Mouse (Mus musculus) cerebral cortex, adult 2 months (tissue): ENCODE measurements around the gene Smndc1.

Source experiments
- WGBS: fragments of 180-500 bp; shearing (Covaris S2); methylation state at CpG from one replicate; pipeline ENCODE4 v1.1.7; 2018; 5-methylcytosine and 5-hydroxymethylcytosine counted together

Gene Smndc1

DNA sequence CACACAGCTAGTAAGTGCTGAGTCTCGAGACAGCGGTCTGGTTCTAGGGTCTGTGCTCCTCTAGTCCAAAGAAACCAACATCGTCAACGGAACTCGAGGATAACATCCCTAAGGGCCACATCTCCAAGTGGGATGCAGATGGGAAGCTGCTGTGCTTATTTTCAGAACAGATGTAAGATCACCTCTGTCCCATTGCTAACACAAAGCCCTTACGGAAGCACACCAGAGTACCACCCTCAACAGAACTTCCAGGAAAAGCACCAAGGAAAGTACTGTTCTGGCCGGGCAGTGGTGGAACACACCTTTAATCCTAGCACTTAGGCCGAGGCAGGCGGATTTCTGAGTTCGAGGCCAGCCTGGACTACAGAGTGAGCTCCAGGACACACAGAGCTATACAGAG is 12.0 kb downstream of the Smndc1 start:
- WGBS = 92% methylated on average over 10 of the region's 10 CpGs

DNA sequence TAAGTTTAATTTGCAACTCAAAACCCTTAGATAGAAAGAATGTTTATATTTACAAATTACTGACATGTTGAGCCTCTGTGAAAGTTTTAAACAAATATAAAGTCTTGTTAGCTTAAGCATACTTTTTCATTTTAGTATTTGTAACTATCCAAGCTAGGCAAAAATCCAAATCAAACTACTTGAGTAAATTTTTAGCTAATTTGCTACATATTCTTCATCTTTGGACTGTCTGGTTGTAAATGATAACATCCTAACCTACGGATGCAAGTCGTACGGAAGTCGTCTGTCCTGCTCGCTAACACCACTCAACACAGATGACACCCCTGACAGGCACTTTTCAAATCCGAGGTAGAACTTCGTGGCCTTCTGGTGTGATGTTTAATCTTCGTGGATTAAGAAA is 12.7 kb downstream of the Smndc1 start:
- 75% methylated on average over 8 of the region's 8 CpGs for WGBS

DNA sequence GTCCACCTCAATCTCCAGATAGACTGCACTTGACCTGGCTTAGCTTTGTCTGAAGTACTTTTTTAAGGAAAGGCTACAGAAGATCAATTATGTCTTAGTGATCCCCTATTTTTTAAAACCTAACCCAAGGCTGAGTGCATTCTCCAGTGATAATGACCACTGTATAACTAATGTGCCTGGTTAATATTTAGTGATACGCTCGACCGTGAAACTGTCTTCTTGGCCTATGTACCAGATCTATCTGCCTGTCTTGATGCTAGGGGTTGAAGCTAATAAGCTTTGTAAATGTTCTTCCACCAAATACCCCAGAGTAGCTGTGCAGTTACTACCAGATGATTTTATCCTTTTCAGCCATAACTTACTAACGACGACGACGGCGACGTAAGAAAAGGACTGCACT is 14.6 kb downstream of the Smndc1 start:
- WGBS = 95% methylated on average over 9 of the region's 9 CpGs

DNA sequence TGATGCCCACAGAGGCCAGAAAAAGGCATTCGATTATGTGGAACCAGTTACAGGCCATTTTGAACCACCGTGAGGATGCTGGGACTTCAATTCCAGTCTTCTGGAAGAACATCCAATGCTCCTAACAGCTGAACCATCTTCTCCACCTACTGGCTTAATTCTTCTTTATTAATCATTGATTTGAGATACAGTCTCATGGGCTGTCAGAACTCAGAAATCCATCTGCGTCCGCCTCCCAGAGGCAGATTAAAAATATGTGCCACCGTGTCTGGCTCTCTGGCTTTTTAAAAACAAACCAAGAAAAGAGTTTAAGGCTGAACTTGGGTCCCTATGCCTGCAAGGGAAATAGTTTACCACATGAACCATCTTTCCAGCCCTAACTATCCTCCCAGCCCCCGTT is 15.1 kb downstream of the Smndc1 start:
- WGBS = 90% methylated on average over 6 of the region's 6 CpGs

DNA sequence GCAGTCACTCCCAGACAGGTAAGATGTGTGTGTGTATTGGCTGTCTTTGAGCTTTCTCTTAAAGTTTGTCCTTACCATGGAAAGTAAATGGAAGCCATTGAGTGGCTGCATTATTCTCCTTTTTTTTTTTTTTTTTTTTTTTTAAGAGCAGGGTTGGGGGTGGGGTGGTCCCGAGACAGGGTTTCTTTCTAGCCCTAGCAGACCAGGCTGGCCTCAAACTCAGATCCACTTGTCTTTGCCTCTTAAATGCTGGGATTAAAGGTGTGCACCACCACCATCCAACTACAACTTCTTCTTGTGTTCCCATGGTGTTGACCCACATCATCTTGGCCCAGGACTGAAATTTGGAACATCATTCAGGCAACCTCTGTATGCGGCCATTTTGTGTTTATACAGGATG is 16.8 kb downstream of the Smndc1 start:
- 89% methylated on average over 2 of the region's 2 CpGs for WGBS

DNA sequence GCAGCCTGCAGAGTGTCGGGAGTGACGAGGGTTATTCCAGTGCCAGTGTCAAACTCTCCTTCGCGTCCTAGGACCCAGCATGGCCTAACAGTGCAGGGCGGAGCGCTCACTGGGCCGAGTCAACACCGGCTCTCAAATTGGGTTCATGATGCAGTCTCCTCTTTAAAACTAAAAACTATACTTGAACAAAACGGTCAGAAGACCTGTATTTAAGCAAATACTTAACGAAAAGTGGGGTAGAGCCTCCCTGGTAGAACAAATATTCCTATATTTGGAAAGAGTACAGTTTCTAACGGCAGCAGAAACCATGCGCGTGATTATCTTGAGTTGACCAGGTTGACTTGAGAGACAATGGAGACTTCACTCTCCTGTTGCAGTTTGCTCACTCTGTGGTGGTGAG is 18.7 kb downstream of the Smndc1 start, which contains the start of gene Gm10197:
Gene Gm10197 (minus strand): TSS at position 101 of the 400 bp plus-strand sequence.
- 92% methylated on average over 13 of the region's 13 CpGs for WGBS

DNA sequence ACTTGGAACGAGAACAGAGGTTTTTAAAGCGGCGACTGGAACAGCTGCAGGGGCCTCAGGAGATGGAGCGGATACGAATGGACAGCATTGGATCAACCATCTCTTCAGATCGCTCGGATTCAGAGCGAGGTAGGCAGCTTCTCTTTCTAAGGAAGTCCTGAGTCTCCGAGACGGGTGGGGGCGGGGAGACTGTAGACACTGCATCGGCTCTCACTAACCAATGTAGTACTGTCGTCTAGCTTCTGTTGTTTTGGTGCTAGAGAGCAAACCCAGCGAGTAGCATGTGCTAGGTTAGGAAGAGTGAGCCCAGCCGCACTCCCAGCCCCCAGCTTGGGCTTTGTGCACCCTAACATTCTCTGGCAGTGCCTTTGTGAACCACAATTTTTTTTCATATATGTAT is 20.1 kb downstream of the Smndc1 start:
- 62% methylated on average over 15 of the region's 15 CpGs for WGBS

DNA sequence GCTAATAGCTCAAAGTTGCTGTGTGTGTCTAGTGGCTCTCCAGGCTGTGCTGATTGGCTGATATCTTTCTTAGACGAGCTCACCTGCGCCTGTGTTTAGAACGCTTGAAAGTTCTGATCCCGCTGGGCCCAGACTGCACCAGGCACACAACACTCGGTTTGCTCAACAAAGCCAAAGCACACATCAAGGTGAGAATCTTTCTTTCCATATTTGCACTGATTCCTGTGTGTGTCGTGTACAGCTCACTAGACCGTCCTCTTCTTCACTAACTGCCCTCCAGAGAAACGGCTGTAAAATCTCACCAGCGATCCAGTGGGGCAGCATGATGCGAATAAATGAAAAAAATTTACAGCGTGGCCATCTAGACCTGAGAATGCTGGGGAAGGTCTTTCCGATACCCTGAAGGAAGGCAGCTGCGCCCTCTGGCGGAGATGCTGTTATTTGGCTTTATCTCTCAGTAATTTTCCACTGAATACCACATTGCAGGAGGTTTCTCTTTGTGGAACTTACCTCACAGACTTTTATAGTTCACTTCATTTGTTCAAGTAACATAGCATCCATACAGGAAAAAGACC is 20.8 kb downstream of the Smndc1 start:
- 36% methylated on average over 14 of the region's 14 CpGs for WGBS

DNA sequence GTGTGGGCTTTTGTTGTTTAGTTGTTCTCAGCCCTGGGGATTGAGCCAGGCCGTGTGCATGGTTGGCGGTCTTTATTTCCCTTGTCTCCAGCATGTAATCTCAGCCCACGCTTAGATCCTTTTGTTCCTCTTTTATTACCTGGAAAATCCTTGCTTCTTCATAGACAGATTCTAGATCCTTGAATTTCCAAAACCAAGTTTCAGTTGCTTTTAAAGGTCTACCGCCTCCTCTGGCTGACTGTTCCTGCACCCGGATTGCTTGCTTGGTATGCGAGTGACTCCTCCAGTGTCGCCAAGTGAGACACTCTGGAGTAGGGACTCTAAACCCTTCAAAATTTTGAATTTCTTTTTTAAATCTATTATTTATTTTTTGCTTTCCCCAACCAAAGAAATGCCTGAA is 23.5 kb downstream of the Smndc1 start:
- WGBS = 47% methylated on average over 7 of the region's 7 CpGs

DNA sequence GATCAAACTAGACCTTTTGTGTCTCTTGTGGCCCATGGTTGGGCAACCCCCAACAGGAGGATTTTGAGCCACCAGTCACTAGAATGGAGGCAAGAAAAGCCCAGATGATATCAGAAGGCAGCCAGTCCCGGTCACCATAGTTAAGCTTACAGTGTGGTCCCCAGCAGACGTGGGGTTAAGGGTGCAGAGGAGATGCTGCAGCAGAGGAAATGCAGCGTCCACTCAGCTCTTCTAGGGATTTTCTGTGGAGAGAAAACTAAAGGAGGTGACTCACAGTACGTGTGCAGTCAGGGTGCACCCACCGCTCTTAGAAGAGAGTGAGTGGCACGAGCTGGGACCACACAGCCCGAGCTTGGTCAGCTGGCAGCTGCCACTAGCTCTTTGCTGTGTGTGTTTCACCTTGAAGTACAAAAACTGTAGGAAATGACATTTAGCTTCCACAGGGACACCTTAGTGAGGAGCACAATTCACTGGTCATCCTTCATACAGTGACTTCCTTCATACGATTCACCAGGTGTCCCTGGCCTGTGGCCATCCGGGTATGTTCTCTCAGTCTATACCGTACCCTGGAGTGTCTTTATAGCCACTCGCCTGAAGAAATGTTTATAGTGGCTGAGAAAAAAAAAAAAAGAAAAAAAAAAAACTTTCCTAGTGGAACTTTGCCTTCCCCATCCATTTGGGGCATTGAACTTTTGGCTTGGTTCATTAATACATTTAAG is 24.2 kb downstream of the Smndc1 start:
- 57% methylated on average over 11 of the region's 11 CpGs for WGBS

DNA sequence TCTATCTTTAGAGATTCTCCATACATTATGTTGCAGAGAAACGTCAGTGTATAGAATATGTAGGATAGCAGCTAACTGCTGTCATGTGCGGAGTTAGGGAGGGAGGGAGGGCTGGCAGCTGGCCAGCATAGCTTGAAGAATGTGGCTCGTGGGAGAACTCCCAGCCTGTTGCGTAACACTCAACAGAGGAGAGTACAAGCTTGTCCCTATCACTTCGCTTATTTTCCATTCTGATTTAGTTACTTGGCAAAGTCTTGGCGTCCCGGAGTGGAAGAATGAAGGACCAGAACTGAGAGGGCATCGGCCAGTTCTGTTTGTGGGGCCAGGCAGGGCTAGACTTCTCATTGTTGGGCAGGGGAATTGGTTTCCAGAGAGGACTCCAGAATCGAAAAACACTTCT is 25.4 kb downstream of the Smndc1 start:
- WGBS = 3% methylated on average over 9 of the region's 9 CpGs

DNA sequence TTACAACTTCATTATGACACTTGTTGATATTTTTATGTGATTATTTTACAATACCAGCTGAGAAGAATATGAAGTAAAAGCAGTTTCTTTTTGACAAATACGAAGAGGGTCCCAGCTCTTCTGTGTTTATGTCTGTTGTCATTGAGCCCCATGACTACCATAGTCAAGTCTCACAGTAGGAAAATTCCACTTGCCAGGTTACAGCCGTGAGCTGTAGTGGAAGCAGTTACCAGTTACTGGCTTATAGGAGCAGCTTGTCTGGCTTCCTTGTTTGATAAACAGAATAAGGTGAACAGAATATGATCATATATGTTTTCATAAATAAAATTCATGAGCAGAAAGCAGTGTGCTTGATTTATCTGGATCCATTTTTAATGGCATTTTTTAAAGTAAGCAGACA is 25.8 kb downstream of the Smndc1 start:
- 24% methylated on average over 2 of the region's 2 CpGs for WGBS

DNA sequence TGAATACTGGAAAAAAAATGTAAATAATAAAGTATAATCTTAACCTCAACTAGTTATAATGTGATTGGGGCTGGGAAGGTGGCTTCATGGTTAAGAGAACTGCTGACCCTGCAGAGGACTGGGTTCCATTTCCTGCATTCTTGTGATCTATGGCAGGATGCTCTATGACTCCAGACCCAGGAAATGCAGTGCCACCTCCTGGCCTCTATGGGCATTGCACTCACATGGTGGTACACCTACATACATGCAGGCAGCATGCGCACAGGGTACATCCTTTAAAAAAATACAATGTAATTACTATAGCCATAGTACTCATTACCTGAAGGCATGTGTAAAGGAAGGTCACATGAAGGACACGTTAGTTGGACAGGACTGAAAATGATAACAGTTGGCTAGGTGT is 27.4 kb downstream of the Smndc1 start:
- WGBS = 48% methylated on average over 2 of the region's 2 CpGs

DNA sequence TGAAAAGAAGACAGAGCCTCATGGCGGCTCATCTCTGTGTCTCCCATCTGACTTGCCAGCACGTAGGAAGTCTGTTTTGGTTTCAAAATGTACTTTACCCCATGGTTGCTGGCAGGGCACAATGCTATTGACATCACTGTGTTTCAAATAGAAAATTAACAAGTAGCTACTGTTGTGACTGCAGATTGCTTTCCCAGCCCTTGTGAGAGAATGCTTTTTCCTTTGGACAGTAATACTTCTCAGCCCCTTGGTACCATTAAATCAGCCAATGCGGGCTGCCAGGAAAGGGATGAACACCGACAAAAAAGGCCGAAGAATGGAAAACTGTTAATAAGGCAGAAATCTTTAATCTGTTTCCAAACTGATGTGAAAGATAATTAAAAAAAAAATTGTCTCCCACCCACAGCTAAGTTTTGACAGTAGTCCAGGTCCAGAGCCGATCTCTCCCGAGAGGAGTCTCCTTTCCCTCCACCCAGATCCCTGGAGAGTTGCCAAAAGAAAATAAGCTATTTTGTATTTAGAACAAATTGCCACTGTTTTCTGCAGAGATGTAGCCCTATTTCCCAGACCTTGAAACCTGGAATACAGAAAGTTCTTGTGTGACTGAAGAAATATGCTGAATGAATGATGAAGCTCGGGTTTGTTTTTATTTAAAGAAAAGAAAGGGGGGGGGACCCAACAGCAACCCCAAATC is 30.0 kb downstream of the Smndc1 start:
- WGBS = 25% methylated on average over 8 of the region's 8 CpGs

DNA sequence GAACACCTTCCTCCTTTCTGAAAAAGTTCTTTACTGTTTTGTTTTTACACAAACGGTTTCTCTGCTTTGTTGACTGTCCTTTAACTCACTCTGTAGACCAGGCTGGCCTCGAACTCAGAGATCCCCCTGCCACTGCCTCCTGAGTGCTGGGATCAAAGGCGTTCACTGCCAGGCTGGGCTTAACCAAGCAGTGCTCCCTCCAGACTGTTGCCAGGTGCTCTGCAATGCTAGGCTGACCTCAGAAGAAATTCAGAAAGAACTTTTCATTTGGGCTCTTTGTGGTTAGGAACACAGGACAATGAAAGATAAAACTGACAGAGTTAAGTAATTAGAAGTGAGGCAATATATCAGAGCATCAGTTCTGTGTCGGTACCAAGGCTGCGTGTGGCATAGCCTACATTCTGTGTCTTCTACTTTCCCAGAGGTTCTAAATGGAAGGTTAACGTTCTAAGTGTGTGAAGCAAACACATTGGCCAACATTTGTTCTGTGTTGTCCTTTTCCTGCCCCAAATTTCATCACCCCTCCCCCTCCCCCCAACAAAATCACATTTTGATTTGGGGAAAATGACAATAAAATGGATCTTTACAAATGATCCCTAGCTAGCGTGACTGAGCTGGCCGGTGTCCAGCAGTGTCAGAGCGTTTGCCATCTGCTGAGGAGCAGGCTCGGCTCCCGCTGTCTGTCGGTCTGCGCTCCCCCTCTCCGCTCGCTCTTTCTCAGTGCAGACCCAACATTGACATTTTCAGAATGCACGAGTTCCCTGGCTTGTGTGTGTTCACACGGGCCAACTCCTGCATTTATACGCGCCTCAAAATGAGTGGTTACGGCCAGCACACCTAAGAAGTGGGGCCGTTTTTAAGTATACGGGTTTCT is 31.0 kb downstream of the Smndc1 start:
- WGBS = 34% methylated on average over 22 of the region's 22 CpGs

DNA sequence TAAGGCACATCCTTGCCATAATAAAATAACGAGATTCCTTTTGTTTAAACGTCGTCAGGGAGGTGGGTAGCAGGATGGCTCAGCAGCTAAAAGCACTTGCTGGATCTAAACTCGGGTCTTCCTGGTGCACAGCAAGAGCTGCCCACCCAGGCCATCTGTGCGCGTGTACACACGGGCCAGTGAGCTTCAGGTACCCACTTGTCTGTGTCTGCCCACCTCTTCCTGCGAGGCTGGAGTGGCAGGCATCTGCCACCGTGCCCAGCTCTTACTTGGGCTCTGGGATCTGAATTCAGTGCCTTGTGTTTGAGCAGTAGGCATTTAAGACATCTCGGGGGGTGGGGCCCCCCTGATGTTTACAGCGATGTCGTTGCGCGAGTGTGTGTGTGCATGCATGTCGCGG is 35.3 kb downstream of the Smndc1 start:
- WGBS = 58% methylated on average over 16 of the region's 16 CpGs

DNA sequence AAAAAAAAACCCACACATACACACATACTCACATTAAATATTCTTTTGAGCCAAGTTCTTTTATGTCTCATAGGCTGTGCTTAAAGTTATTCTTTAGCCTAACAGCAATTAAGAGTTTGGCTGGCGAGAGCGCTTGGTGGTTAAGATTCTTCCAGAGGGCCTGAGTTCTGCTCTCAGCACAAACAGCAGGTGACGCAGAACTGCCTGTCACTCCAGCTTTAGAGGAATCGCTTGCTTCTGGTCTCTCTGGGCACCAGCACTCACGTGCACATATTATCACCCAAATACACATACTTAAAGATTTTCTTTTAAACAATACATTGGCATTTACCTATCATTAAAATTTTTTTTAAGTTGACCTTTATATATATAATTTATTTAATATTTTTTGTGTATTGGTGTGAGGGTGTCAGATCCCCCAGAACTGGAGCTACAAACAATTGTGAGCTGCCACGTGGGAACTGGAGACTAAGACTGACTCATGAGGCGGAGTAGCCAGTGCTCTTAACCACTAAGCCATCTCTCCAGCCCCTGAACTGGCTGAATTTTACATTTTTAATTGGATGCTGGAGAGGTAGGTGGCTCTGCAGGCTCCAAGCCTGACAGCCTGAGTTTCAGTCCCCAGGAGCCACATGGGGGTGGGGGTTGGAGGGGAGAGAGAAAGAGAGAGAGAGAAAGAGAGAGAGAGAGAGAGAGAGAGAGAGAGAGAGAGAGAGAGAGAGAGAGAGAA is 35.9 kb downstream of the Smndc1 start:
- WGBS = 45% methylated on average over 7 of the region's 7 CpGs

DNA sequence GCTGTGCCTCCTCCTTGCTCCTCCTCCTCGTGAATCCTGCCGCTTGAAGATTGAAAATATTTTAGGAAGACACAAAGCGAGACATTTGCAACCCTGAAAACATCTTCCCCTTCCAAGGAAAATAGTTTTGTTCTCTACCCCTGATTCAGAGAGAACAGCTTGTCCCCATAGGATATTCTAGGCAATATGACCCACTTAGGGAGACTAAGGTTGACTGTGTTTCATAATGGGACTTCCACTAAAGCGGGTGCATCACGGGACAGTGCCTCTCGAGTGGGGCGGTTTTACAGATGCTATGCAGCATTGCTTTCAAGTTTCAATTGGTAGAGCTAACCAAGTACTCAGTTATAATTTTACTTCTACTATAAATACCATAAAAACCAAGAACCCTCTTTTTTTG is 36.5 kb downstream of the Smndc1 start:
- 38% methylated on average over 7 of the region's 7 CpGs for WGBS

DNA sequence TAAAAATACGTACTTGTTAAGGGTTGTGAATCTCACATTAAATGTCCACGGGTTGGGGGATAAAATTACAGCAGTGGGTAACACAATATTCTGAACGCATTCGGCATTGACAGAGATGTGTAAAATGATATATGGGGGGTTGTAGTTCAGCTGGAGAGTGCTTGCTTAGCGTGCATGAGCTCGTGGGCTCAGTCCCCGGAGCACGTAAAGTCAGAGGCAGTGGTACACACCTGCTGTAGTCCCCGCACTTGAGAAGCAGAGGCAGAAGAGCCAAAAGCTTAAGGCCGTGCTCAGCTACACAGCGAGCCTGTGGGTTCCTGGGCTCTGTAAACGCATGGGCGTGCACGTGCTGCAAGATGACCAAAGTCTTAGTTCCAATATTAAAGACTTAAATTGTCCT is 44.6 kb downstream of the Smndc1 start:
- WGBS = 75% methylated on average over 14 of the region's 14 CpGs

DNA sequence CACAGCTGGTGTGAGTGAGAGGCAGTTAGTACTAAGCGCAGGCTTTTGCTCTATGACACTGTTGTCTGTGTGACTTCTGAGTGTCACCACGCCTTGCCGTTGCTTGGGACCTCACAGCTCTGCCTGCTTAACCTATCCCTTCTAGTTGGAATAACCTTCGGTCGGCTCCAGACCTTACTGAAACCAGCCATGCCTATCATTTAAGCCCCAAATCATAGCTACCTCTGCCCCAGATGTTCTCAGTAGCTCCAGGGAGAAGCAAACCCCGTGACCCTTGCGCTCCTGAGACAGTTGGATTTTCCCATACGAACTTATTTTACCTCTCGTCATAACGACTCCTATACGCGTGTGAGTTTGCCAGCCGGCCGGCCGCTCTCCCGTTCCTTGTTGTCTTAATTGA is 46.3 kb downstream of the Smndc1 start:
- WGBS = 83% methylated on average over 16 of the region's 16 CpGs

DNA sequence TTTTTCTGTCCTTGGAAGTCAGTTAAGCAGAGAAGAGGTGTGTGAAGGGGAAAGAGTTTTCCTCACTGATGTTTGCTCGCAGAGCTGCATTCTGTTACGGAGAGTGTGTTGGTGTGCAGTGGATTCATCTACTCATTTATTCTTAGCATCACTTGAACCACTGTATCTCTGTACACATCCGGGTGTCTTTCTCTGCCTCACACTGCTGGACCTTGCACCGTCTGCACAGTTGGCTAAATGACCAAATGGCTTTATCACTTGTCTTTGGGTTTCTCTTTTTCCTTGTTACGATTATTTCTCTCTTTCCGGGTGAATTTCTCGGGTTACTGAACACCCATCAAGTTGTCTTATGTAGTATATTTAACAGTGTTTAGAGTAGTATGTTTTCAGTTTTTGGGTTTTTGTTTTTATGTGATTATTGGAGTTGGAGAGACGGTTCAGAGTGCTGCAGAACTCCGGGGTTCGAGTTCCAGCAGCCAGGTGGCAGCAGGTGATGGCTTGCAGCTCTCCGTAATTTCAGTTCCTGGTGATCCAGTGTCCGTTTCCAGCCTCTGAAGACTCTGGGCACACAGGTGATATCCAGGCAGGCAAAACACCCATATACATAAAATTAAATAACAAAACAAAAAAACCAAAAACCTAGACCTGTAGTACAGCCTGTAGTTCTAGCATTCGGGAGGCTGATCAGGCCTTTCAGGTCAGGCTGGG is 47.0 kb downstream of the Smndc1 start:
- WGBS = 78% methylated on average over 13 of the region's 13 CpGs
